15 mouse cellular contexts compared by ENCODE assay signal in genomic region chr16:30883490-30884188, GRCm38 (mm10).
DNase-seq lines count a peak whose midpoint lies in the region; ATAC-seq and TF ChIP-seq lines count a peak whose summit lies in the region.
"Had no signal": no experiment of that assay in that cellular context is flagged by ENCODE, and none has a peak within 500 bp of the region (broad histone marks: within the 10 kb centered on the region; RNA-seq: fewer than 3 reads in every experiment).

No protein-coding gene starts in this region.

- H3K4me1 ChIP-seq in lung, postnatal 0 days (ENCODE audit: insufficient read depth, low read depth, low read length): no peaks in the 10 kb centered on the region
- H3K4me1 ChIP-seq in midbrain, embryonic 11.5 days (ENCODE audit: control insufficient read depth, insufficient read depth, low read length): peaks cover 10% of the 10 kb centered on the region
- H3K4me1 ChIP-seq in small intestine, adult 2 months (ENCODE audit: control insufficient read depth, insufficient read depth, insufficient read length, low read length): peaks cover 21% of the 10 kb centered on the region
- H3K4me1 ChIP-seq: lung, embryonic 15.5 days had no signal

- no peaks in the 10 kb centered on the region for H3K27me3 ChIP-seq in lung, postnatal 0 days (replicated peaks; ENCODE audit: insufficient read depth, low read length)
- H3K27me3 ChIP-seq in midbrain, embryonic 11.5 days (ENCODE audit: control insufficient read depth, insufficient read depth, low read length): no peaks in the 10 kb centered on the region
- no peaks in the 10 kb centered on the region for H3K27me3 ChIP-seq in small intestine, adult 2 months (ENCODE audit: control insufficient read depth, insufficient read depth, low read length)
- H3K27me3 ChIP-seq: lung, embryonic 15.5 days; neural tube, embryonic 15.5 days had no signal

- H3K4me2 ChIP-seq in lung, postnatal 0 days (replicated peaks; ENCODE audit: low read depth, low read length): no peak overlapping the region
- no peak overlapping the region for H3K4me2 ChIP-seq in midbrain, embryonic 11.5 days
- H3K4me2 ChIP-seq: lung, embryonic 15.5 days; neural tube, embryonic 15.5 days had no signal

- H3K9me3 ChIP-seq in lung, postnatal 0 days (ENCODE audit: low read length): no peaks in the 10 kb centered on the region
- no peaks in the 10 kb centered on the region for H3K9me3 ChIP-seq in midbrain, embryonic 11.5 days (ENCODE audit: control insufficient read depth, low read length)
- H3K9me3 ChIP-seq: G1E; lung, embryonic 15.5 days; neural tube, embryonic 15.5 days had no signal

- no peak overlapping the region for H3K4me3 ChIP-seq in lung, postnatal 0 days (ENCODE audit: low read depth, low read length)
- H3K4me3 ChIP-seq in midbrain, embryonic 11.5 days (ENCODE audit: low read depth, low read length): no peak overlapping the region
- H3K4me3 ChIP-seq in small intestine, adult 2 months (ENCODE audit: low read depth, low read length): 0 out of 2 replicates have a peak overlapping the region, but pooled peaks have one; percentile 1
- H3K4me3 ChIP-seq: lung, embryonic 15.5 days; neural tube, embryonic 15.5 days had no signal

- H3K27ac ChIP-seq in lung, postnatal 0 days (ENCODE audit: low read length): no peak overlapping the region
- H3K27ac ChIP-seq in midbrain, embryonic 11.5 days (ENCODE audit: low read depth, low read length): no peak overlapping the region
- H3K27ac ChIP-seq in small intestine, adult 2 months (ENCODE audit: insufficient read depth, low read depth, low read length): peak overlapping the region; percentile 86
- H3K27ac ChIP-seq: lung, embryonic 15.5 days; neural tube, embryonic 15.5 days had no signal

- no peak overlapping the region for H3K9ac ChIP-seq in lung, postnatal 0 days (replicated peaks; ENCODE audit: low read depth)
- no peak overlapping the region for H3K9ac ChIP-seq in midbrain, embryonic 11.5 days (ENCODE audit: low read length)
- H3K9ac ChIP-seq: forebrain, postnatal 0 days; lung, embryonic 15.5 days; neural tube, embryonic 15.5 days had no signal

- WGBS in lung, postnatal 0 days: 53% methylated on average over 13 of the region's 13 CpGs
- WGBS in midbrain, embryonic 11.5 days: 58% methylated on average over 13 of the region's 13 CpGs
- WGBS in small intestine, adult 2 months: 25% methylated on average over 13 of the region's 13 CpGs

- intact Hi-C loops in heart, postnatal 25 days (cut with DNase I): loop anchor here (5.0 kb wide), 1 partner anchor 34 kb away; no protein-coding TSS in a partner anchor

- H3K36me3 ChIP-seq in lung, postnatal 0 days (ENCODE audit: insufficient read depth, low read length): no peaks in the 10 kb centered on the region
- H3K36me3 ChIP-seq in midbrain, embryonic 11.5 days (ENCODE audit: control insufficient read depth, insufficient read depth, low read length): no peaks in the 10 kb centered on the region
- no peaks in the 10 kb centered on the region for H3K36me3 ChIP-seq in small intestine, adult 2 months (ENCODE audit: control insufficient read depth, insufficient read depth, low read length)
- H3K36me3 ChIP-seq: G1E; lung, embryonic 15.5 days; neural tube, embryonic 15.5 days had no signal

- peak; percentile 83 for DNase-seq in heart, adult 11 months
- DNase-seq in heart, postnatal 25 days (ENCODE audit: low spot score): no peak
- DNase-seq in lung, postnatal 36 days: peak; percentile 28
- no peak for DNase-seq in lung, postnatal 0 days (ENCODE audit: low spot score)
- DNase-seq in midbrain, embryonic 11.5 days (ENCODE audit: low spot score, missing footprints): no peak
- no peak for DNase-seq in layer of hippocampus, adult 9-11 months
- DNase-seq in adrenal gland, adult 2 months: no peak
- DNase-seq: adrenal gland, postnatal 14 days; forebrain, postnatal 0 days; kidney, postnatal 10 days; thymus, adult 2 months had no signal

- no peak for TF ChIP-seq EP300 in lung, postnatal 0 days (IDR thresholded peaks at IDR 0.05)

- TF ChIP-seq CTCF in lung, postnatal 0 days (IDR thresholded peaks at IDR 0.05): no peak
- TF ChIP-seq CTCF in small intestine, adult 2 months (IDR thresholded peaks at IDR 0.05; ENCODE audit: extremely low read depth, insufficient read length, insufficient replicate concordance, low read depth, low read length): no peak

- TF ChIP-seq POLR2A in small intestine, adult 2 months (IDR thresholded peaks at IDR 0.05; ENCODE audit: low read depth, low read length): no peak

- ATAC-seq in lung, postnatal 0 days: no peak
- ATAC-seq in midbrain, embryonic 11.5 days (ENCODE audit: low FRiP score): peak; percentile 63; the same call in 1 of the 2 replicates
- ATAC-seq: forebrain, postnatal 0 days had no signal

Comparison
In these comparisons a context has a peak if more than half of its experiments do, and no peak if none do; other contexts are left out.
1. DNase-seq: peak in heart, adult 11 months (single experiment) and lung, postnatal 36 days (single experiment); none in heart, postnatal 25 days (single experiment), lung, postnatal 0 days (single experiment), midbrain, embryonic 11.5 days (single experiment), layer of hippocampus, adult 9-11 months (single experiment) and adrenal gland, adult 2 months (single experiment).